Mouse (Mus musculus) stomach, embryonic 16.5 days (tissue): ENCODE measurements around the gene Thsd1. TPM values are rescaled to one million over a fixed set of nuclear protein-coding genes. Genes with fewer than 3 reads are reported as not detected.
"Not testable (repeated sequence)": the region's sequence is repeated elsewhere in the genome, so short reads cannot be mapped to it uniquely, and the experiment has no call there.

Experiments used
- ATAC-seq: fragments of 200-750 bp; cut with Nextera tagmentation; 2 replicates; pipeline ENCODE4 v1.8.0; 2017; ENCODE audit warnings: moderate number of reproducible peaks, moderate TSS enrichment; ENCODE audit not compliant: insufficient read depth, low FRiP score
- H3K27ac ChIP-seq: fragments of 300-500 bp; sonication (generic); 2 replicates; pipeline ENCODE4 v1.5.1; 2014; ENCODE audit warnings: low read length
- H3K27me3 ChIP-seq: fragments of 300-500 bp; sonication (generic); 2 replicates; pipeline ENCODE4 v1.6.1; 2014; ENCODE audit warnings: low read length, control low read depth, mixed read lengths; ENCODE audit not compliant: control insufficient read depth, insufficient read depth
- H3K36me3 ChIP-seq: fragments of 300-500 bp; sonication (generic); 2 replicates; pipeline ENCODE4 v1.6.1; 2014; ENCODE audit warnings: low read length; ENCODE audit not compliant: control insufficient read depth, insufficient read depth
- H3K4me1 ChIP-seq: fragments of 300-500 bp; sonication (generic); 2 replicates; pipeline ENCODE4 v1.6.1; 2014; ENCODE audit warnings: low read length, control low read depth, mixed read lengths; ENCODE audit not compliant: control insufficient read depth, insufficient read depth
- H3K4me2 ChIP-seq: fragments of 300-500 bp; sonication (generic); 2 replicates; pipeline ENCODE4 v1.6.1; 2014; ENCODE audit warnings: low read depth, low read length, mixed read lengths
- H3K4me3 ChIP-seq: fragments of 300-500 bp; sonication (generic); replicated peaks from 2 replicates; pipeline ENCODE4 v1.5.1; 2014; ENCODE audit warnings: mild to moderate bottlenecking, low read length
- H3K9ac ChIP-seq: fragments of 300-500 bp; sonication (generic); 2 replicates; pipeline ENCODE4 v1.6.1; 2014; ENCODE audit warnings: low read length
- H3K9me3 ChIP-seq: fragments of 300-500 bp; sonication (generic); replicated peaks from 2 replicates; pipeline ENCODE4 v1.6.1; 2016; ENCODE audit warnings: low read length, control low read depth; ENCODE audit not compliant: control insufficient read depth
- WGBS: fragments of 180-500 bp; shearing (Covaris S2); extraction: QIAGEN DNeasy Blood & Tissue Kit; methylation state at CpG from one replicate; pipeline ENCODE4 v1.1.7; 2014; 5-methylcytosine and 5-hydroxymethylcytosine counted together
- polyA plus RNA-seq: library from polyadenylated mRNA; unstranded; fragments of >200 nt; fragmentation: Nextera tagmentation; extraction: Ambion mirVana; gene quantifications from 2 replicates; pipeline ENCODE4 v1.2.1, GENCODE M21; 2015

Gene Thsd1
- polyA plus RNA-seq, 1 experiment from 2014 or later, result 11.6 TPM

DNA sequence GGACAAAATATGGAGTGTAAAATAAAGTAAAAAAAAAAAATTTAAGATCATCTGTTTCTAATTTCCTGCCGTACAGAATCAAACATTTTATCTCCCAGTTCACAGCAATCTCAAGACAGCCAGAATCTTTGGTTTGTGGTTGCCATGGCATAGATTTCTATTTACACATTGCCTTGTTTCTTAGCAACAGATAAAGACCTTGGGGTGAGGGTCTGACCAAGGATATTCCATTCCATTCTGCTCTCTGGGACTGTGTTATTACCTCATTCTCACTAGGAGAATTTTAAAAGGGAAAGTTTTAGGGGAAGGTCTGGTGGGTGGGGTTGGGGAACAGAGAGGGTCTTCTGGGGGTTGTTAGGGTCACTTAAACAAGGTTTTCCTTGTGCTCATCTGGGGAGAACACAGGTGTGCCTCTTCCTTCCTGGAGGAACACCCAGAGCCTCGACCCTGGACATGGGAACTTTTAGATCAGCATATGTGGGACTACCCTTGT is 55.9 kb downstream of the Thsd1 start, which contains the start of gene Tpte:
Tpte (plus strand) TSS at position 443 of the 493 bp plus-strand sequence.
- Histone ChIP-seq H3K4me3 (no peak within 1 kb of the TSS), H3K9me3 (no peaks in the 10 kb centered on the region), H3K4me2 (no peak within 1 kb of the TSS), H3K27ac (no peak within 1 kb of the TSS), H3K4me1 (no peaks in the 10 kb centered on the region), H3K9ac (no peak within 1 kb of the TSS), H3K27me3 (no peaks in the 10 kb centered on the region), H3K36me3 (no peaks in the 10 kb centered on the region)
- 29% methylated on average over 2 of the region's 2 CpGs for WGBS
- ATAC-seq, result no peak

DNA sequence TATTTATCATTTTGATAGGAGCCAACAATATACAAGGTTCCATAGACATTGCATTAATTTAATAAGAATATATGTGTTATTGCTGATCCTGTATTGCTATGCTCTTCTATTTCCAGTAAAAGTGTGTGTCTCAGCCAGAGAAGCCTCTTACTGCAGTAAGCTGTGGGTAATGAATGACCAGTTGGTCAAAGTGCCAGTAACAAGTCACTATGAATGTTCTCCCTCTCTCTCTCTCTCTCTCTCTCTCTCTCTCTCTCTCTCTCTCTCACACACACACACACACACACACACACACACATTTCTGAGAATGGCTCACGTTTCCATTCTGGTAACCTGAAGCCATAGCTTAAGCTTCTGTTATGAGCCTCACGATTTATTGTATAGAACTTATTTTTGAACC is 75.2 kb downstream of the Thsd1 start:
- ATAC-seq, result no peak
- no peak overlapping the region for H3K4me2 ChIP-seq
- WGBS, result 44% methylated on average over 2 of the region's 2 CpGs

DNA sequence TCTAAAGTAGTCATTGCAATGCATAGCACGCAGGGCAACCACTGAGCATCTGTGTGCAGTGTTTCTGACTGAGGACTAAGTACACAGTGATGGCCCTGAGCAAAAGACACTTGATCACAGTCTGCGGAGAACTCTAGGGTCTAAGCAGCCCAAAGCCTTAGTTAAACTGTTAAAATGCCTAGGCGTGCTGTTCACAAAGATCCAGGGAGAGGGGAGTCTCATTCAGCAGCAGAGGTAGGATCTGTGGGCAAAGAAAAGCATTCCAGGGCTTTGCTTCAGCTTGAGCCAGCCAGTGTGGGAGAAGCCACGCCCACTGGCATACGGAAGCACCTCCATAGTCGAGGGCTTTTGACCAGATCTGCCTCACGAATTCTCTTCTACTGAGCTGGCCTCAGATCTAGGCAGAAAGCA is 75.8 kb downstream of the Thsd1 start:
- H3K36me3 ChIP-seq, result no peaks in the 10 kb centered on the region
- H3K4me3 ChIP-seq, result peak overlapping the region; percentile 24; the same call in 1 of the 2 replicates
- peak overlapping the region; percentile 32; the same call in 1 of the 2 replicates for H3K9ac ChIP-seq
- H3K27ac ChIP-seq, result no peak overlapping the region
- H3K4me1 ChIP-seq, result no peaks in the 10 kb centered on the region
- 21% methylated on average over 7 of the region's 7 CpGs for WGBS
- H3K9me3 ChIP-seq, result no peaks in the 10 kb centered on the region
- H3K4me2 ChIP-seq, result peak overlapping the region; percentile 43
- no peaks in the 10 kb centered on the region for H3K27me3 ChIP-seq
- ATAC-seq, result peak; percentile 73; the same call in 1 of the 2 replicates

More for the DNA sequence above, 75.2 kb downstream of the Thsd1 start:
- Histone ChIP-seq H3K4me1 (no peaks in the 10 kb centered on the region), H3K4me3 (no peak overlapping the region), H3K9ac (no peak overlapping the region), H3K9me3 (no peaks in the 10 kb centered on the region), H3K27me3 (no peaks in the 10 kb centered on the region), H3K27ac (no peak overlapping the region), H3K36me3 (no peaks in the 10 kb centered on the region)

DNA sequence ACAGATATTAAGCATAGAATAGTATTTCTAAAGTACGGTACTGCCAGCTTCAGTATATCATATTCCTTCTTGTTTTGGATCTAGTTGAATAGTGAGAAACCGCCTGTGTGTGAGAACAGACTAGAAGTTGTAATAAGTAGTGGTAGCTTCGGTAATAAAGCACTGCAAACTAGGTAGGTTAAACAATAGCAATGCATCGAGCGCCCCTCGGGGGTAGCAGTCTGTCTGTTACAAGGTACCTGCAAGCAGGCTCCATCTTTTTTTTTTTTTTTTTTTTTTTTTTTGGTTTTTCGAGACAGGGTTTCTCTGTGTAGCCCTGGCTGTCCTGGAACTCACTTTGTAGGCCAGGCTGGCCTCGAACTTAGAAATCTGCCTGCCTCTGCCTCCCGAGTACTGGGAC is 76.9 kb downstream of the Thsd1 start:
- 84% methylated on average over 8 of the region's 9 CpGs for WGBS
- not testable (repeated sequence) for H3K27me3 ChIP-seq, H3K4me3 ChIP-seq, H3K27ac ChIP-seq, H3K4me2 ChIP-seq, H3K9me3 ChIP-seq, ATAC-seq, H3K9ac ChIP-seq, H3K36me3 ChIP-seq, H3K4me1 ChIP-seq

DNA sequence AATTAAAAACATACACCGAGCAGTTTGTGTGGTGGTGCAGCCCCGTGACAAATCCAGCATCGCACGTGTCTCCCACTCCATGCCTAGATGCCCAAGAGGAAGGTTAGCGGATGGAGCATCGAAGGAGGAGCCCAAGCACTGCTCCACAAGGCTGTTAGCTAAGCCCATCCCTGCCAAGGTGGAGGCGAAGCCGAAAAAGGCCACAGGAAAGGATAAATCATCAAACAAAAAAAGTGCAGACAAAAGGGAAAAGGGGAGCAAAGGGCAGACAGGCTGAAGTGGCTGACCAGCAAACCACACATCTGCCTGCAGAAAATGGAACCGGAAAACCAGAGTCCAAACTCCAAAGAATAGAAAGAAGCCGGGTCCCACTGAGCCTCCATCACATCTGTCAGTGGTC is 79.9 kb downstream of the Thsd1 start:
- H3K4me1 ChIP-seq, result no peaks in the 10 kb centered on the region
- ATAC-seq, result no peak
- H3K9me3 ChIP-seq, result no peaks in the 10 kb centered on the region
- H3K27ac ChIP-seq, result no peak overlapping the region
- no peaks in the 10 kb centered on the region for H3K27me3 ChIP-seq
- no peak overlapping the region for H3K9ac ChIP-seq
- H3K4me3 ChIP-seq, result no peak overlapping the region
- WGBS, result 65% methylated on average over 10 of the region's 10 CpGs
- no peaks in the 10 kb centered on the region for H3K36me3 ChIP-seq
- H3K4me2 ChIP-seq, result no peak overlapping the region

Other genes with a start within 250 kb of the Thsd1 start
- 11.1 and 12.7 TPM in 2 replicates for gene Atp7b, start 167.0 kb upstream of the Thsd1 start, polyA plus RNA-seq
- 34.2 and 38.1 TPM in 2 replicates for gene Alg11, start 166.6 kb upstream of the Thsd1 start, polyA plus RNA-seq
- 0.39 and 0.58 TPM in 2 replicates for gene Nek5, start 102.3 kb upstream of the Thsd1 start, polyA plus RNA-seq
- 3.6 and 5.2 TPM in 2 replicates for gene Nek3, start 60.9 kb upstream of the Thsd1 start, polyA plus RNA-seq
- gene Ckap2, start 41.5 kb upstream of the Thsd1 start, polyA plus RNA-seq, result 42.7 and 43.8 TPM in 2 replicates
- 41.8 and 42.8 TPM in 2 replicates for gene Vps36, start 34.5 kb upstream of the Thsd1 start, polyA plus RNA-seq
- gene Tpte, start 56.1 kb downstream of the Thsd1 start, polyA plus RNA-seq, result not detected in 2 replicates
- 34.7 and 37.3 TPM in 2 replicates for gene Slc25a15, start 171.3 kb downstream of the Thsd1 start, polyA plus RNA-seq
- 45.7 and 48.8 TPM in 2 replicates for gene Mrps31, start 184.0 kb downstream of the Thsd1 start, polyA plus RNA-seq